Mouse (Mus musculus) heart, postnatal 25 days (tissue): ENCODE data around the gene Slc22a8. TPM values are rescaled to one million over a fixed set of nuclear protein-coding genes. Genes with fewer than 3 reads are reported as not detected.

Experiments
- total RNA-seq, 2 experiments: library from RNA; stranded (reverse); gene quantifications; 2 replicates each; pipeline ENCODE4 v1.2.3; 2021

The Slc22a8 gene
- total RNA-seq, 2 experiments from 2014 or later, result not detected

Other genes with a start within 250 kb of the Slc22a8 start
- gene Slc22a30, start 186.1 kb upstream of the Slc22a8 start, total RNA-seq, result not detected
- gene Slc22a6, start 26.8 kb downstream of the Slc22a8 start, total RNA-seq, result not detected
- not detected for gene Chrm1, start 72.5 kb downstream of the Slc22a8 start, total RNA-seq
- gene Slc3a2, start 132.1 kb downstream of the Slc22a8 start, total RNA-seq, result 10 to 100 TPM; 36.1 to 38.0 TPM
- gene Wdr74, start 144.6 kb downstream of the Slc22a8 start, total RNA-seq, result 10 to 100 TPM; 17.9 to 18.9 TPM
- not detected for gene 1700092M07Rik, start 149.5 kb downstream of the Slc22a8 start, total RNA-seq
- 10 to 100 TPM; 27.6 to 31.0 TPM for gene Stx5a, start 150.2 kb downstream of the Slc22a8 start, total RNA-seq
- 10 to 100 TPM; 37.5 to 48.1 TPM for gene Nxf1, start 165.8 kb downstream of the Slc22a8 start, total RNA-seq
- gene Tmem223, start 179.7 kb downstream of the Slc22a8 start, total RNA-seq, result 100 to 1,000 TPM; 108 to 110 TPM
- gene Tmem179b, start 183.2 kb downstream of the Slc22a8 start, total RNA-seq, result 10 to 100 TPM; 14.8 to 16.4 TPM
- 1 to 10 TPM; 7.4 to 7.6 TPM for gene Taf6l, start 195.2 kb downstream of the Slc22a8 start, total RNA-seq
- 10 to 100 TPM; 53.4 to 62.4 TPM for gene Polr2g, start 207.3 kb downstream of the Slc22a8 start, total RNA-seq
- gene Zbtb3, start 211.3 kb downstream of the Slc22a8 start, total RNA-seq, result 1 to 10 TPM; 1.9 to 2.1 TPM
- 10 to 100 TPM; 12.5 to 15.8 TPM for gene Ttc9c, start 228.1 kb downstream of the Slc22a8 start, total RNA-seq
- gene Hnrnpul2, start 228.8 kb downstream of the Slc22a8 start, total RNA-seq, result 10 to 100 TPM; 42.5 to 49.4 TPM
- not detected for gene AC129217.1, start 238.5 kb downstream of the Slc22a8 start, total RNA-seq
- gene Bscl2, start 246.2 kb downstream of the Slc22a8 start, total RNA-seq, result 10 to 100 TPM; 23.9 to 24.0 TPM
- not detected for gene Gng3, start 247.9 kb downstream of the Slc22a8 start, total RNA-seq